Comparison of ENCODE assay signal across 10 mouse cellular contexts in genomic region chr14:31226978-31227377, GRCm38 (mm10). TPM values are rescaled to one million over a fixed set of nuclear protein-coding genes. Genes with fewer than 3 reads are reported as not detected.
A peak's percentile ranks its signal among the peaks of the same experiment; 100 is the strongest.
DNase-seq lines count a peak whose midpoint lies in the region; ATAC-seq and TF ChIP-seq lines count a peak whose summit lies in the region.
"Had no signal": no experiment of that assay in that cellular context is flagged by ENCODE, and none has a peak within 500 bp of the region (broad histone marks: within the 10 kb centered on the region; RNA-seq: fewer than 3 reads in every experiment).

No protein-coding gene starts in this region.

- H3K4me1 ChIP-seq in intestine, embryonic 14.5 days (replicated peaks; ENCODE audit: control insufficient read depth, insufficient read depth, low read length), result peaks cover 8% of the 10 kb centered on the region
- no peaks in the 10 kb centered on the region for H3K4me1 ChIP-seq in intestine, postnatal 0 days (replicated peaks; ENCODE audit: control insufficient read depth, insufficient read depth, low read length)
- peaks cover 45 to 52% of the 10 kb centered on the region in 2 experiments for H3K4me1 ChIP-seq in heart, embryonic 14.5 days (ENCODE audit: control insufficient read depth in 2 of 2, insufficient read depth in 2 of 2, low read length in 2 of 2)
- H3K4me1 ChIP-seq: midbrain, embryonic 12.5 days had no signal

- no peaks in the 10 kb centered on the region for H3K36me3 ChIP-seq in intestine, embryonic 14.5 days (ENCODE audit: control insufficient read depth, insufficient read depth, low read length)
- no peaks in the 10 kb centered on the region for H3K36me3 ChIP-seq in intestine, postnatal 0 days (ENCODE audit: control insufficient read depth, insufficient read depth)
- no peaks in the 10 kb centered on the region for H3K36me3 ChIP-seq in heart, embryonic 14.5 days (ENCODE audit: control insufficient read depth, insufficient read depth, low read length)
- H3K36me3 ChIP-seq: G1E; midbrain, embryonic 12.5 days had no signal

- 41% methylated on average over 4 of the region's 4 CpGs for WGBS in intestine, embryonic 14.5 days
- WGBS in intestine, postnatal 0 days, result 58% methylated on average over 4 of the region's 4 CpGs
- WGBS in heart, embryonic 14.5 days, result 33% methylated on average over 4 of the region's 4 CpGs

- H3K9ac ChIP-seq in intestine, embryonic 14.5 days (ENCODE audit: low read length), result no peak overlapping the region
- no peak overlapping the region for H3K9ac ChIP-seq in intestine, postnatal 0 days (ENCODE audit: low read depth, low read length)
- peak overlapping the region; percentile 36; the same call in 1 of the 2 replicates for H3K9ac ChIP-seq in heart, embryonic 14.5 days (ENCODE audit: low read length)
- H3K9ac ChIP-seq: midbrain, embryonic 12.5 days had no signal

- H3K27ac ChIP-seq in intestine, embryonic 14.5 days (ENCODE audit: low read depth), result peak overlapping the region; percentile 61
- H3K27ac ChIP-seq in intestine, postnatal 0 days (ENCODE audit: low read depth, low read length), result no peak overlapping the region
- H3K27ac ChIP-seq in heart, embryonic 14.5 days (replicated peaks in 1 of 2; ENCODE audit: control insufficient read depth in 1 of 2, insufficient read depth in 1 of 2, low read depth in 2 of 2, low read length in 2 of 2), result peak overlapping the region; percentile 15 to 41; a peak in 2 of 4 replicates
- H3K27ac ChIP-seq: midbrain, embryonic 12.5 days had no signal

- H3K9me3 ChIP-seq in intestine, embryonic 14.5 days (ENCODE audit: control insufficient read depth, low read length), result no peaks in the 10 kb centered on the region
- no peaks in the 10 kb centered on the region for H3K9me3 ChIP-seq in intestine, postnatal 0 days (ENCODE audit: control insufficient read depth)
- no peaks in the 10 kb centered on the region for H3K9me3 ChIP-seq in heart, embryonic 14.5 days (ENCODE audit: control insufficient read depth, low read length)
- H3K9me3 ChIP-seq: G1E; midbrain, embryonic 12.5 days had no signal

- TF ChIP-seq CTCF in intestine, postnatal 0 days (IDR thresholded peaks at IDR 0.05; ENCODE audit: low read depth), result no peak

- DNase-seq in intestine, embryonic 14.5 days (ENCODE audit: low spot score), result no peak
- DNase-seq in layer of hippocampus, postnatal 14 days (ENCODE audit: low spot score in 2 of 2), result peak; percentile 43 to 62
- DNase-seq in ovary, postnatal 36 days (ENCODE audit: low spot score), result peak; percentile 81
- DNase-seq in adrenal gland, adult 18-20 months (ENCODE audit: low spot score in 2 of 2), result no peak

- H3K27me3 ChIP-seq in intestine, embryonic 14.5 days (replicated peaks; ENCODE audit: control insufficient read depth, insufficient read depth, low read length), result no peaks in the 10 kb centered on the region
- no peaks in the 10 kb centered on the region for H3K27me3 ChIP-seq in intestine, postnatal 0 days (replicated peaks; ENCODE audit: control insufficient read depth, insufficient read depth, low read length)
- H3K27me3 ChIP-seq in heart, embryonic 14.5 days (ENCODE audit: control insufficient read depth, insufficient read depth, low read length), result no peaks in the 10 kb centered on the region
- H3K27me3 ChIP-seq: midbrain, embryonic 12.5 days had no signal

- no peak; the same call in 1 of the 2 replicates for ATAC-seq in intestine, embryonic 14.5 days (replicated peaks; ENCODE audit: low FRiP score, low TSS enrichment, low read depth)
- no peak for ATAC-seq in intestine, postnatal 0 days
- peak; percentile 70 for ATAC-seq in common myeloid progenitor, adult 5-6 weeks (replicated peaks; ENCODE audit: low read depth, poor library complexity, severe bottlenecking)
- ATAC-seq in heart, embryonic 14.5 days (ENCODE audit: insufficient number of reproducible peaks, insufficient read depth, low FRiP score, low read depth), result peak; percentile 71
- ATAC-seq in activated CD4-positive, CD25-positive, alpha-beta regulatory T cell, adult 4 months, result no peak

- no peak overlapping the region for H3K4me2 ChIP-seq in intestine, embryonic 14.5 days (ENCODE audit: low read length)
- no peak overlapping the region for H3K4me2 ChIP-seq in intestine, postnatal 0 days (replicated peaks; ENCODE audit: low read depth)
- no peak overlapping the region for H3K4me2 ChIP-seq in heart, embryonic 14.5 days (ENCODE audit: low read length)
- H3K4me2 ChIP-seq: midbrain, embryonic 12.5 days had no signal

- H3K4me3 ChIP-seq in intestine, embryonic 14.5 days (ENCODE audit: low read depth, low read length), result no peak overlapping the region
- H3K4me3 ChIP-seq in intestine, postnatal 0 days (ENCODE audit: low read depth, low read length), result no peak overlapping the region
- H3K4me3 ChIP-seq in heart, embryonic 14.5 days (ENCODE audit: control insufficient read depth in 1 of 2, insufficient read depth in 1 of 2, low read depth in 1 of 2, low read length in 2 of 2), result no peak overlapping the region
- H3K4me3 ChIP-seq: midbrain, embryonic 12.5 days had no signal

RNA-seq across cellular contexts. Expression of gene Sema3g, which starts 9.3 kb away (rescaled TPM):
- polyA plus RNA-seq in intestine, embryonic 14.5 days (2014; fragmentation: Nextera tagmentation; extraction: Ambion mirVana), result 0.23 and 0.55 TPM in 2 replicates
- 0.61 and 0.74 TPM in 2 replicates for polyA plus RNA-seq in intestine, postnatal 0 days (2015; fragmentation: Nextera tagmentation; extraction: Ambion mirVana)
- total RNA-seq in common myeloid progenitor, adult 5-6 weeks (2017), result not detected in 2 replicates
- 0.23 and 0.26 TPM in 2 replicates for polyA plus RNA-seq in heart, embryonic 14.5 days (2014; fragmentation: Nextera tagmentation; extraction: Ambion mirVana)
- 1 to 10 TPM; 5.5 to 6.4 TPM for total RNA-seq in layer of hippocampus, postnatal 14 days (2021)
- 10 to 100 TPM in 1 of 2 experiments, 1 to 10 TPM in 1; 8.5 to 10.6 TPM for total RNA-seq in adrenal gland, adult 18-20 months (2021)
- polyA plus RNA-seq in activated CD4-positive, CD25-positive, alpha-beta regulatory T cell, adult 4 months (2017; shearing (Covaris generic)), result not detected
- polyA plus RNA-seq: G1E had no signal

RNA-seq across cellular contexts. Expression of gene Nisch, which starts 10.2 kb away (rescaled TPM):
- 330 and 367 TPM in 2 replicates for polyA plus RNA-seq in intestine, embryonic 14.5 days (2014; fragmentation: Nextera tagmentation; extraction: Ambion mirVana)
- polyA plus RNA-seq in intestine, postnatal 0 days (2015; fragmentation: Nextera tagmentation; extraction: Ambion mirVana), result 74.1 and 78.8 TPM in 2 replicates
- total RNA-seq in common myeloid progenitor, adult 5-6 weeks (2017), result 82.3 and 114 TPM in 2 replicates
- polyA plus RNA-seq in heart, embryonic 14.5 days (2014; fragmentation: Nextera tagmentation; extraction: Ambion mirVana), result 308 and 317 TPM in 2 replicates
- 100 to 1,000 TPM; 433 to 449 TPM for total RNA-seq in layer of hippocampus, postnatal 14 days (2021)
- 100 to 1,000 TPM; 257 to 319 TPM for total RNA-seq in adrenal gland, adult 18-20 months (2021)
- polyA plus RNA-seq in activated CD4-positive, CD25-positive, alpha-beta regulatory T cell, adult 4 months (2017; shearing (Covaris generic)), result 100 to 1,000 TPM; 130 to 131 TPM

RNA-seq across cellular contexts. Expression of gene Tnnc1, which starts 18.9 kb away (rescaled TPM):
- polyA plus RNA-seq in intestine, embryonic 14.5 days (2014; fragmentation: Nextera tagmentation; extraction: Ambion mirVana), result 2.2 and 2.6 TPM in 2 replicates
- 1.4 and 1.6 TPM in 2 replicates for polyA plus RNA-seq in intestine, postnatal 0 days (2015; fragmentation: Nextera tagmentation; extraction: Ambion mirVana)
- total RNA-seq in common myeloid progenitor, adult 5-6 weeks (2017), result not detected in 2 replicates
- 5,119 and 5,195 TPM in 2 replicates for polyA plus RNA-seq in heart, embryonic 14.5 days (2014; fragmentation: Nextera tagmentation; extraction: Ambion mirVana)
- 1 to 10 TPM in 1 of 2 experiments, under 1 TPM in 1; 0.85 to 3.7 TPM for total RNA-seq in layer of hippocampus, postnatal 14 days (2021)
- total RNA-seq in adrenal gland, adult 18-20 months (2021), result 1 to 10 TPM in 1 of 2 experiments, under 1 TPM in 1; 0.74 to 1.7 TPM
- not detected for polyA plus RNA-seq in activated CD4-positive, CD25-positive, alpha-beta regulatory T cell, adult 4 months (2017; shearing (Covaris generic))

RNA-seq across cellular contexts. Expression of gene Phf7, which starts 24.1 kb away (rescaled TPM):
- polyA plus RNA-seq in intestine, embryonic 14.5 days (2014; fragmentation: Nextera tagmentation; extraction: Ambion mirVana), result 13.7 and 14.4 TPM in 2 replicates
- polyA plus RNA-seq in intestine, postnatal 0 days (2015; fragmentation: Nextera tagmentation; extraction: Ambion mirVana), result 8.6 and 10.3 TPM in 2 replicates
- total RNA-seq in common myeloid progenitor, adult 5-6 weeks (2017), result 15.6 and 16.7 TPM in 2 replicates
- polyA plus RNA-seq in heart, embryonic 14.5 days (2014; fragmentation: Nextera tagmentation; extraction: Ambion mirVana), result 9.4 and 9.6 TPM in 2 replicates
- 1 to 10 TPM; 4.0 to 6.3 TPM for total RNA-seq in layer of hippocampus, postnatal 14 days (2021)
- total RNA-seq in adrenal gland, adult 18-20 months (2021), result 1 to 10 TPM; 5.8 to 6.7 TPM
- 10 to 100 TPM; 10.7 to 12.9 TPM for polyA plus RNA-seq in activated CD4-positive, CD25-positive, alpha-beta regulatory T cell, adult 4 months (2017; shearing (Covaris generic))

RNA-seq across cellular contexts. Expression of gene Bap1, which starts 24.3 kb away (rescaled TPM):
- 78.9 and 84.9 TPM in 2 replicates for polyA plus RNA-seq in intestine, embryonic 14.5 days (2014; fragmentation: Nextera tagmentation; extraction: Ambion mirVana)
- polyA plus RNA-seq in intestine, postnatal 0 days (2015; fragmentation: Nextera tagmentation; extraction: Ambion mirVana), result 20.7 and 22.4 TPM in 2 replicates
- total RNA-seq in common myeloid progenitor, adult 5-6 weeks (2017), result 39.8 and 64.6 TPM in 2 replicates
- 47.6 TPM in 2 replicates for polyA plus RNA-seq in heart, embryonic 14.5 days (2014; fragmentation: Nextera tagmentation; extraction: Ambion mirVana)
- total RNA-seq in layer of hippocampus, postnatal 14 days (2021), result 100 to 1,000 TPM; 125 to 127 TPM
- total RNA-seq in adrenal gland, adult 18-20 months (2021), result 10 to 100 TPM; 55.9 to 69.2 TPM
- 10 to 100 TPM; 21.1 to 25.4 TPM for polyA plus RNA-seq in activated CD4-positive, CD25-positive, alpha-beta regulatory T cell, adult 4 months (2017; shearing (Covaris generic))

Comparison
In these comparisons a context has a peak if more than half of its experiments do, and no peak if none do; other contexts are left out.
1. ATAC-seq: peak in common myeloid progenitor, adult 5-6 weeks (single experiment) and heart, embryonic 14.5 days (single experiment); none in intestine, embryonic 14.5 days (single experiment), intestine, postnatal 0 days (single experiment) and activated CD4-positive, CD25-positive, alpha-beta regulatory T cell, adult 4 months (single experiment).
2. DNase-seq: peak in layer of hippocampus, postnatal 14 days (2 of 2) and ovary, postnatal 36 days (single experiment); none in intestine, embryonic 14.5 days (single experiment) and adrenal gland, adult 18-20 months (0 of 2).
3. RNA of gene Tnnc1, which starts 18.9 kb away (polyA plus RNA-seq): 5,119 to 5,195 TPM in heart, embryonic 14.5 days; 2.2 to 2.6 TPM in intestine, embryonic 14.5 days, 1.4 to 1.6 TPM in intestine, postnatal 0 days and not detected in activated CD4-positive, CD25-positive, alpha-beta regulatory T cell, adult 4 months; every median in the first group is over 1,000 times any median in the second.